Mouse (Mus musculus) lung, postnatal 0 days (tissue): ENCODE results near the gene Ap1ar. TPM values are rescaled to one million over a fixed set of nuclear protein-coding genes. Genes with fewer than 3 reads are reported as not detected.

ENCODE experiments used
- ATAC-seq: fragments of 200-750 bp; cut with Nextera tagmentation; 2 replicates; pipeline ENCODE4 v1.8.0; 2017; ENCODE audit warnings: moderate library complexity
- DNase-seq: peaks from one replicate; pipeline ENCODE4 v3.0.0-alpha.2; 2016; ENCODE audit warnings: low spot score
- H3K27ac ChIP-seq: fragments of 300-500 bp; sonication (generic); 2 replicates; pipeline ENCODE4 v1.5.1; 2014; ENCODE audit warnings: antibody characterized with exemption, mild to moderate bottlenecking, low read length, mixed read lengths
- H3K27me3 ChIP-seq: fragments of 300-500 bp; sonication (generic); replicated peaks from 2 replicates; pipeline ENCODE4 v1.6.1; 2014; ENCODE audit warnings: low read length, mixed read lengths; ENCODE audit not compliant: insufficient read depth
- H3K36me3 ChIP-seq: fragments of 300-500 bp; sonication (generic); 2 replicates; pipeline ENCODE4 v1.6.1; 2014; ENCODE audit warnings: low read length, mixed read lengths; ENCODE audit not compliant: insufficient read depth
- H3K4me1 ChIP-seq: fragments of 300-500 bp; sonication (generic); 2 replicates; pipeline ENCODE4 v1.6.1; 2014; ENCODE audit warnings: antibody characterized with exemption, low read depth, low read length, mixed read lengths; ENCODE audit not compliant: insufficient read depth
- H3K4me2 ChIP-seq: fragments of 300-500 bp; sonication (generic); replicated peaks from 2 replicates; pipeline ENCODE4 v1.6.1; 2014; ENCODE audit warnings: low read depth, mild to moderate bottlenecking, low read length, moderate library complexity, mixed read lengths
- H3K4me3 ChIP-seq: fragments of 300-500 bp; sonication (generic); 2 replicates; pipeline ENCODE4 v1.5.1; 2014; ENCODE audit warnings: low read depth, low read length
- H3K9ac ChIP-seq: fragments of 300-500 bp; sonication (generic); replicated peaks from 2 replicates; pipeline ENCODE4 v1.6.1; 2014; ENCODE audit warnings: low read depth, mild to moderate bottlenecking
- H3K9me3 ChIP-seq: fragments of 300-500 bp; sonication (generic); 2 replicates; pipeline ENCODE4 v1.6.1; 2016; ENCODE audit warnings: low read length, mixed read lengths
- CTCF ChIP-seq: IDR thresholded peaks from 2 replicates; pipeline ENCODE4 v1.5.1; 2016; ENCODE audit warnings: antibody characterized with exemption, mild to moderate bottlenecking
- EP300 ChIP-seq: IDR thresholded peaks from 2 replicates; pipeline ENCODE4 v1.6.1; 2016; ENCODE audit warnings: antibody characterized with exemption, mild to moderate bottlenecking, control low read depth
- WGBS: fragments of 180-500 bp; shearing (Covaris S2); extraction: QIAGEN DNeasy Blood & Tissue Kit; methylation state at CpG from one replicate; pipeline ENCODE4 v1.1.7; 2014; 5-methylcytosine and 5-hydroxymethylcytosine counted together
- polyA plus RNA-seq: library from polyadenylated mRNA; unstranded; fragments of >200 nt; fragmentation: Nextera tagmentation; extraction: Ambion mirVana; gene quantifications from 2 replicates; pipeline ENCODE4 v1.2.1, GENCODE M21; 2015

Gene Ap1ar
- polyA plus RNA-seq, 1 experiment from 2014 or later, result 24.7 TPM

- H3K36me3 ChIP-seq, result no peaks in the 10 kb centered on the region
- no peak for TF ChIP-seq CTCF
- no peak for TF ChIP-seq EP300
- no peak overlapping the region for H3K4me3 ChIP-seq
- no peaks in the 10 kb centered on the region for H3K9me3 ChIP-seq
- WGBS, result 29% methylated on average over 5 of the region's 5 CpGs
- no peaks in the 10 kb centered on the region for H3K27me3 ChIP-seq
- H3K27ac ChIP-seq, result no peak overlapping the region
- H3K9ac ChIP-seq, result no peak overlapping the region
- DNase-seq (peak; percentile 37), ATAC-seq (peak; percentile 55; the same call in 1 of the 2 replicates)
- no peak overlapping the region for H3K4me2 ChIP-seq
- no peaks in the 10 kb centered on the region for H3K4me1 ChIP-seq
Measured at GRCm38 (mm10) chr3:127843941-127844327, 6.6 kb upstream of the Ap1ar start.

- TF ChIP-seq CTCF, result no peak
- Histone ChIP-seq H3K27ac (no peak overlapping the region), H3K4me2 (no peak overlapping the region), H3K4me1 (no peaks in the 10 kb centered on the region), H3K4me3 (no peak overlapping the region), H3K36me3 (no peaks in the 10 kb centered on the region), H3K27me3 (no peaks in the 10 kb centered on the region), H3K9ac (no peak overlapping the region), H3K9me3 (no peaks in the 10 kb centered on the region)
- 40% methylated on average over 2 of the region's 2 CpGs for WGBS
- peak; percentile 70 for DNase-seq
- ATAC-seq, result peak; percentile 90
Measured at GRCm38 (mm10) chr3:127843324-127843940, 6.1 kb upstream of the Ap1ar start.

GRCm38 (mm10) chr3:127841926-127842325 is 4.6 kb upstream of the Ap1ar start:
- WGBS, result 88% methylated on average over 8 of the region's 8 CpGs
- ATAC-seq, result no peak
- Histone ChIP-seq H3K4me1 (peaks cover under 1% of the 10 kb centered on the region; the same call in 1 of the 2 replicates), H3K4me3 (no peak overlapping the region), H3K9ac (no peak overlapping the region), H3K36me3 (no peaks in the 10 kb centered on the region), H3K9me3 (no peaks in the 10 kb centered on the region), H3K4me2 (no peak overlapping the region), H3K27me3 (no peaks in the 10 kb centered on the region), H3K27ac (no peak overlapping the region)
- DNase-seq, result no peak
- TF ChIP-seq EP300 (no peak), CTCF (no peak)

GRCm38 (mm10) chr3:127837972-127838644 is 785 bp upstream of the Ap1ar start:
- Histone ChIP-seq H3K27ac (peak overlapping the region; percentile 91), H3K4me2 (peak overlapping the region; percentile 74), H3K4me1 (peaks cover 6% of the 10 kb centered on the region; the same call in 1 of the 2 replicates), H3K36me3 (no peaks in the 10 kb centered on the region), H3K27me3 (no peaks in the 10 kb centered on the region), H3K4me3 (peak overlapping the region; percentile 82), H3K9ac (peak overlapping the region; percentile 41), H3K9me3 (no peaks in the 10 kb centered on the region)
- 30% methylated on average over 8 of the region's 8 CpGs for WGBS
- DNase-seq (no peak), ATAC-seq (no peak)
- TF ChIP-seq EP300 (no peak), CTCF (no peak)

- Histone ChIP-seq H3K27me3 (no peaks in the 10 kb centered on the region), H3K9me3 (no peaks in the 10 kb centered on the region), H3K27ac (peak overlapping the region; percentile 91), H3K4me3 (peak overlapping the region; percentile 82), H3K9ac (peak overlapping the region; percentile 55), H3K4me2 (peak overlapping the region; percentile 74), H3K4me1 (peaks cover 6% of the 10 kb centered on the region; the same call in 1 of the 2 replicates), H3K36me3 (no peaks in the 10 kb centered on the region)
- DNase-seq (no peak), ATAC-seq (no peak)
- WGBS, result under 1% methylated on average over 16 of the region's 17 CpGs
- TF ChIP-seq CTCF, result no peak
Measured at GRCm38 (mm10) chr3:127836798-127837153, 547 bp downstream of the Ap1ar start.

GRCm38 (mm10) chr3:127835594-127835993 is 1.7 kb downstream of the Ap1ar start:
- 64% methylated on average over 6 of the region's 6 CpGs for WGBS
- Histone ChIP-seq H3K27me3 (no peaks in the 10 kb centered on the region), H3K9me3 (no peaks in the 10 kb centered on the region), H3K27ac (no peak overlapping the region), H3K4me3 (no peak overlapping the region), H3K36me3 (no peaks in the 10 kb centered on the region), H3K9ac (no peak overlapping the region), H3K4me1 (peaks cover 6% of the 10 kb centered on the region; the same call in 1 of the 2 replicates), H3K4me2 (no peak overlapping the region)
- DNase-seq (no peak), ATAC-seq (no peak)
- TF ChIP-seq EP300, result no peak
- no peak for TF ChIP-seq CTCF
